Mouse (Mus musculus) cerebral cortex, adult 2 months (tissue): Measurements from ENCODE around the gene Sipa1l3.

Experiments used
- whole genome bisulfite sequencing: fragments of 180-500 bp; shearing (Covaris S2); methylation state at CpG from one replicate; pipeline ENCODE4 v1.1.7; 2018; 5-methylcytosine and 5-hydroxymethylcytosine counted together

The Sipa1l3 gene

GRCm38 (mm10) chr7:29416906-29417305, 101.5 kb downstream of the Sipa1l3 start:
- WGBS: 62% methylated on average over 2 of the region's 2 CpGs

GRCm38 (mm10) chr7:29411838-29412580, 106.4 kb downstream of the Sipa1l3 start:
- 87% methylated on average over 8 of the region's 8 CpGs for WGBS

- WGBS: 60% methylated on average over 4 of the region's 4 CpGs
These were observed 107.1 kb downstream of the Sipa1l3 start for GRCm38 (mm10) chr7:29411216-29411816.

DNA sequence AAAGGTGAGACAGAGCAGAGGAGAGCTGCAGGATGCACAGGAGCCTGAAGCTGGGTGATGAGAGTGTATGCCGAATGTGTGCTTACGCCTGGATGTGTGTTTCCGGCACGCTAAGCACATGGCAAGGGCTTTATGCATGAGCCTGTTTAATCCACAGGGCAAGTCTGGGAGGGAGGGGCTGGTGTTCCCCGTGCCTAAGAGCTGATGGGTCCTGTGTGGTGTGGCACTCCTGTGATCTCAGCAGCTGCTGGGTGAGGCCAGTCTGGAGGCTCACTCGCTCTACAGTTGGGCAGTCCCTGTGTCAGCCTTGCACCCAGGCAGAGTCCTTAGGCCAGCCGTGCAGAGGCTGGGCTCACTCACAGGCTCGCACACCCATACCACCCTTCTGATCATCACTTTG, 108.0 kb downstream of the Sipa1l3 start:
- 96% methylated on average over 8 of the region's 8 CpGs for WGBS

- WGBS: 96% methylated on average over 4 of the region's 4 CpGs
These were observed 111.6 kb downstream of the Sipa1l3 start for GRCm38 (mm10) chr7:29406855-29407254.

- 87% methylated on average over 2 of the region's 2 CpGs for whole genome bisulfite sequencing
These were observed 114.3 kb downstream of the Sipa1l3 start for GRCm38 (mm10) chr7:29404126-29404525.

DNA sequence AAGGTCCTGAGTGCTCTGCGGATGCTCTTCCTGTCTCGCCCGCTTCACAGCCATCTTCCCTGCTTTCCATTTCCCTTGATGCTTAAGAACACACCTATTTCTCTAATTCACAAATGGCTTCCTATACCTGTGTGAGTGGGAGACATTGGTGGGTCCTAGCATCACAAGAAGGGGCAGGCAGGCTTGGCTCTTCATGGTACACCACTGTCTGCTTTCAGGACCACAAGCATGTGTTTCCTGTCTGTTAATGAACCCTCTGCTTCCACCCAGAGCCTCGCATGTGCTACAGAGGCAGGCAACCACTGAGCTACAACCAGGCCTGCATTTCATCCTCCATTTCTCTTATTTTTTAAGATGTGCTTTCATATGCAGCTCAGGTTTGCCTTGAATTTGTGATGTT, 116.4 kb downstream of the Sipa1l3 start:
- WGBS: 98% methylated on average over 4 of the region's 4 CpGs

GRCm38 (mm10) chr7:29400451-29400850, 118.0 kb downstream of the Sipa1l3 start:
- 95% methylated on average over 8 of the region's 8 CpGs for WGBS

DNA sequence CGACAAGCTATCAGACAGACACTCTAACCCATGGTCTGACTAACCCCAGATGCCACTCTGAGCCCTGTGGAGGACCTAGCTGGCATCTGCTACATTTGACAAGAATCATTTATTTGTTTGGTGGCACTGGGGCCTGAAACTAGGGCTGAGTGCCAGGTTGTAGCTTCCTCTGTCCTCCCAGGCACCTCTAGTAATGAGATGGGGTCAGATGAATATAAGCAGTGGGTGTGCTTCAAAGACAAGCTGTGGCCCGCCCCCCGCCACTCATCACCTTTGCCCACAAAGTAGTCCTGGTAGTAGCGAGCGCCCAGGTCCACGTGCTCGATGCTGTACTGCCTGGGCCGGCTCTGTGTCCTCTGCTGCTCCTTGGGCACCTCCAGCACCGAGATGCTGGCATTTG, 119.4 kb downstream of the Sipa1l3 start:
- WGBS: 97% methylated on average over 9 of the region's 9 CpGs

DNA sequence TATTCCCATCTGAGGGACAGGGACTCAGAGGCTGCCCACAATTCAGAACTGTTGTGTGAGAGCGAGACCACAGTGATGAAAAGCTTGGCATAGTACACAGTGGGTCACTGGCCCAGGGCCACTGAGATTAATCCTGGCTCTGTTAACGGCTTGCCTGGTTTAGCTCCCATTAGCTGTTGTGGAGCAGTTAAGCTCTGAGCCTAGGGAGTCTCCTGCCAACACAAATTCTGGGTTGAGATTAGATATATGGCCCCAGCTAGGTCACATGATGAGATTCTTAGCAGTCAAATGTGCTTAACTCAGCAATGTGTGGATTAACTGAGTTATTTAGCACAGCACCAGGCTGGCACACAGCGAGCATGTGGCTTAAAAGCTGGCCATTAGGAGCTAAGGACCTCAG, 121.0 kb downstream of the Sipa1l3 start:
- 84% methylated on average over 3 of the region's 3 CpGs for WGBS

DNA sequence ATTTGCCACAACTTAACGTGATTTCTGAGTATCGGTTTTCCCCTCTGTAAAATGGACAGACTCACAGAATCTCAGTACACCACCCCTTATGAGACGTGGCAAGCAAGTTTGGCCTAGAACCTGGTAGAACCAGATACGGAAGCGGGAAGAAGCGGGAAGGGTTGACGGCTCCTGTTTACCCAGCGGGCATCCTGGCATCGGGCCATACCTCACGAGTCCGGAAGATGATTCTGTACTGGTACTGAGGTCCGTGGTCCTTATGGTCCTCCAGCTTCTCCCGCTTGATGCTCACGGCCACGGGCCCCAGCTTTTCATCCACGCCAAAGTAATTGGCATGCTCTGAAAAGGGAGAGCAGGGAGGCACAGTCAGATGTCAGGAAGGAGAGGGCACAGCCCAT, 121.5 kb downstream of the Sipa1l3 start:
- 85% methylated on average over 16 of the region's 16 CpGs for WGBS

DNA sequence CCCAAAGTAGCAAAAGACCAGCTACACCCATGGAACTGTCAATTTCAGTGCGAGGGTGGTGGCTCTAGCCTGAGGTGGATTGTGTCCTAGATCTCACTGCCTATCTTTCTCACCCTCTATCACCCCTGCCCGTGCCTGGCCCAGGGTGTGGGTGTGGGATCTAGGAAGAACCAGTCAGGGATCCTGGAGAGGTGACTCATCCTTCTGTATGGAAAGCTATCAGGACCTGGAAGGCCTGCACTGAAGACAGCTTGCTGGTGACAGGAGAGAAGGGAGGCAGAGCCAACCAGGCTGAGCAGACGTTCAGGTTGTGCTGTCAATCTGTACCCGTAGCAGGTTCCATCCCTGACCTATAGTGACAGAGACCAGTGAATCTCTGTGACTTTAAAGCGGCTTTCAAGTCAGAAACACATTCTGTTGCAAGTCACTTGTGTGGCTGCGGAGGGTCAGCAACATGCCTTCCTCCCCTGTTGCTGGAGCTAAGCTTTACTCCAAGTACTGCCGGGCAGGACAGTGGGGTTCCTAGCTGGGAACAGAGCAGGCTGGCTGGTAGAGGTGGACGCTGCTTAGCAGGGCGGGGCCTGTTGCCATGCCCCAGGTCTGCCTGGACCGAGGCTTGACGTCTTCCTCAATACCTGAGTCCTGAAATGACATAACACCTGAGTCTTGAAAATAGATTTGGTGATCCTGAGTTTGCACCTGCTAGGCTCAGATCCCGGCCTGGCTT, 122.1 kb downstream of the Sipa1l3 start:
- 88% methylated on average over 12 of the region's 12 CpGs for WGBS

DNA sequence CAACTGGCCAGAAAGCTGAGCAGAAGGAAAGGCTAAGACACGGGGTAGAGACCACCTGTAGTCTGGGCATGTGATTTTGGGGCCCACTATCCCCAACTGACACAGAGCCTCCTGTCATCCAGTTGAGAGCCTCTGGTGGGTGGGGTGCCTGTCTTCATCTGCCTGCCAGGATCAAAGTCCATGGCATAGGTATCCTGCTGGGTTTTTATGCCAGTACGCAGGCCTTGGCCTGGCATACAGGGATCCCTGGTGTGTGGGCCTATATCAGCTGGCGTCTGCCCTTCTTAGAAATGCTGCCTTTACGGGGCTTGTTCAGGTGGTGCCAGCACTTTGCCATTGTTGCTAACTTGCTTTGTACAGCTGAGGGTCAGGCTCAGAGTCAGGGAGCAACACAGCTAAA, 123.3 kb downstream of the Sipa1l3 start:
- 92% methylated on average over 4 of the region's 4 CpGs for WGBS

DNA sequence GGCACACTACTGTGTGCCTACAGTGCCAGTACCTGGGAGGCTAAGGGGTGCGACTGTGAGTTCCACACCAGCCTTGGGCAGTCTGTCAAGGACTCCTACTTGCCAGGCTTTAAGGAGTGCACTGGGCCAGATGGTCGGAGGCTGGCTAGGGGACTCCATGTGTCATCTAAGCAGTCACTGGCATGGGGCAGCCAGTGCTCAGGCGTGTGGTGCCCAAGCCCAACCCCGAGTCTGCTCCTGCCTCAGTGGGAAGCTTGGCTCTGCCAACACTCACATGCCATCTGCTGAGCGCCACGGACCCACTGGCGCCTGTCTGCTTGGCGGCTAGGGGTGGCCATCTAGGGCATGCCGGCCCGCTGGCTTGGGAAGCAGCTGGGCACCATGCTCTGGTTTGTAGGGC, 125.1 kb downstream of the Sipa1l3 start:
- 79% methylated on average over 10 of the region's 10 CpGs for WGBS

DNA sequence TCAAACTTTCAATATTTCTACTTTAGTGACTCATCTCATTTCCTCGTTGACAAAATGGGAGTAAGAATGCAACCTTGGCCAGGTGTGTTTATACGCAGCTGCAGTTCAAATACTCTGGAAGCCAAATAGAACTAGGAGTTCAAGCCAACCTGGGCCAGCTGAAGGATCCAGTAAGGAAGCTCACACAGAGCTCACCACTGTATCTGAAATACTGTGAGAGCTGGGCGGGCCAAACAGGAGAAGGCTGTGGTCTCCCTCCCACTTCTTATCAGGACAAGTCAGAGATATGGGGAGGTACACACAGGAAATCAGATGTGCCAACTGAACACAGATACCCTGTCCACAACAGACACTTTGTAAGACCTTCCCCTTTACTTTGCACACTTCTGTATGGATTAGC, 125.6 kb downstream of the Sipa1l3 start:
- WGBS: 89% methylated on average over 3 of the region's 3 CpGs

- WGBS: 68% methylated on average over 25 of the region's 25 CpGs
These were observed 126.5 kb downstream of the Sipa1l3 start for GRCm38 (mm10) chr7:29391761-29392512.

DNA sequence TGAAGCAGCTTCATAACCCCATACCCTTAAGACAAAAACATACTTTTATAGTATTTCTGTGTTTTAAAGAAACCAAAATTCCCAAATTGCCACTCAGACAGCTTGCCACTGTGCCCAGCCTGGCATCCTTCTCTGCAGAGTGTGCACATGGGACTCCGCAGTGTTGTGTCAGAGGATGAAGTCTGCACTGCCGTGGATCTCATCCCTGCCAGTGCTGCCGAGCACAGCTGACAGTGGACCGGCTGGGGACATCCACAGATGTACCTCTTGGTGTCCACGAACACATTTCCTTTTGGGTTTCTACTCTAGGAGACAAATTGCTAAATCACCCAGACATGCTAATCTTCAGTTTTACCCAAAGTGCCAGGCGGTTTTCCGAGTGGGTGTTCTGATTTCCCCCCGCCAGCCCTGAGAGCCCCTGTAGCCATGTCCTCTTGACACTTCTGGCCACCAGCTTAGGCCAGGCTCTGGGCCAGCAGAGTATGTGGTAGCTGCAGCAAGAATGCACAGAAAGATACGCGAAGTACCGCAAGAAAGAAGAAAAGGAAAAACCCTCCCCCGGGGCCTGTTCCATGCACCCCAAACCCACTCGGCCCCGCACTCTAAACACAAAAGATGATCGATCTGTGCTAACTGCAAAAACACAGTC, 127.2 kb downstream of the Sipa1l3 start:
- 77% methylated on average over 15 of the region's 15 CpGs for WGBS

GRCm38 (mm10) chr7:29390234-29390633, 128.2 kb downstream of the Sipa1l3 start:
- WGBS: 59% methylated on average over 10 of the region's 10 CpGs

DNA sequence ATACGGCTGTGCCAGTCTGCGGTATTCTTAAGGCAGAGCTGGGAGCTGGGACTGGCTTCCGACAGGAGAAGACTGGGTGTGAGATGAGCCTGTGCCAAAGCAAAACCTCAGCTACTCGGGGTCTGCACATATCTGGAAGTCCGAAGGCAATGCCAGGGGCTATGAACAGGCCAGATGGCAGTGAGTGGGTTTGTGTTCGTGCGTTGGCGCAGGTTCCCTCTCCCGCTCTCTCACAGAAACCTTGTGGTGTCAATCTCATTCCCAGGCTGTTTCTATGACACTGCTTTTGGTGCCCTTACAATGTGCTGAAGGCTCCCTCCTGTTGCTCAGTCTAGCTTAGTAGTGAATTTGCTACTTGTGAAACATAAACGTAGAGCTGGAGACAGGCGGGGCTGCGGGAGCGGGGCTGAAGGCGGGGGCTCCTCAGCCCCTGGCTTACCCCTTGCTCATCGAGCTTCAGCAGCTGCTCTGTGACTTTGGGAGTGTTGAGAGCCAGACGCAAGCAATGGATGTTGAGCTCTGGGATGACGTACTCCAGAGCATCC, 130.8 kb downstream of the Sipa1l3 start:
- WGBS: 51% methylated on average over 17 of the region's 17 CpGs

DNA sequence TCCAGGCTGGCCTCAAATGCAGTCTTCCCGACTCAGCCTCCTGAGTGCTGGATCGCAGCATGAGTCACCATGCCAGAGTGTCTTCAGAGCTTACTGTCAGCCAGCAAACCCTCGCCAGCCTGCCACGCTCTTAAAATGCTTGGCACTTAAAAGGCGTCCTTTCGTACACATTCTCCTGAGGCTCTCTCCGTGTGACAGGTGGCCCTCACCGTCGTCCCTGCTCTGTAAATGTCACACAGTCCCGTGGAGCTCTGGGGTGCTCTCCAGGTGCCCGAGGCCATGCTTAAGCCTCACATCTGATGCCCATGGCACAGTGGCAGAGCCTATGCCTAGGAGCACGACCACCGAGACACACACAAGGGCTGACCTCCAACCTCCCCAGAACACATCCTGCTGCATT, 132.1 kb downstream of the Sipa1l3 start:
- WGBS: 73% methylated on average over 13 of the region's 13 CpGs

GRCm38 (mm10) chr7:29385791-29386190, 132.7 kb downstream of the Sipa1l3 start:
- 72% methylated on average over 10 of the region's 10 CpGs for WGBS
